Mouse (Mus musculus) duodenum, adult 2 months (tissue): ENCODE data around the gene Esp4. TPM values are rescaled to one million over a fixed set of nuclear protein-coding genes. Genes with fewer than 3 reads are reported as not detected.

Experiments used
- polyA plus RNA-seq: library from polyadenylated mRNA; depleted of rRNA; stranded (reverse); fragments of >200 nt; gene quantifications from 2 replicates; pipeline ENCODE4 v1.2.3, GENCODE M21; 2012; ENCODE audit warnings: low replicate concordance; rRNA removed

Esp4 gene
- not detected in 2 replicates for polyA plus RNA-seq

GRCm38 (mm10) chr17:40598294-40598693 lies at the start of gene Esp4:
Gene Esp4 (plus strand): TSS chr17:40598594.

GRCm38 (mm10) chr17:40561207-40561606 lies 37.2 kb upstream of the Esp4 start, which contains the start of gene Esp6:
Gene Esp6 (plus strand): TSS chr17:40561507.

GRCm38 (mm10) chr17:40631775-40632174 lies 33.4 kb downstream of the Esp4 start, which contains the start of gene Esp3:
Gene Esp3 (plus strand): TSS chr17:40632075.

Other genes starting within 250 kb of the Esp4 start
- gene Esp8, start 78.6 kb upstream of the Esp4 start, polyA plus RNA-seq = not detected in 2 replicates
- gene Esp6, start 37.1 kb upstream of the Esp4 start, polyA plus RNA-seq = not detected in 2 replicates
- not detected in 2 replicates for gene Esp3, start 33.5 kb downstream of the Esp4 start, polyA plus RNA-seq
- gene Esp1, start 128.5 kb downstream of the Esp4 start, polyA plus RNA-seq = not detected in 2 replicates
- not detected in 2 replicates for gene Crisp2, start 208.4 kb downstream of the Esp4 start, polyA plus RNA-seq
- gene Rhag, start 212.5 kb downstream of the Esp4 start, polyA plus RNA-seq = not detected in 2 replicates